Mouse (Mus musculus) forebrain, embryonic 13.5 days (tissue): ENCODE results near the gene Serpini2. TPM values are rescaled to one million over a fixed set of nuclear protein-coding genes. Genes with fewer than 3 reads are reported as not detected.

ENCODE experiments used
- ATAC-seq: fragments of 200-750 bp; cut with Nextera tagmentation; 2 replicates; pipeline ENCODE4 v1.8.0; 2017
- H3K27ac ChIP-seq: fragments of 300-500 bp; sonication (generic); 2 replicates; pipeline ENCODE4 v1.5.1; 2015; ENCODE audit warnings: inconsistent platforms, mild to moderate bottlenecking, moderate library complexity
- H3K27me3 ChIP-seq: fragments of 300-500 bp; sonication (generic); 2 replicates; pipeline ENCODE4 v1.6.1; 2015; ENCODE audit warnings: mild to moderate bottlenecking, inconsistent platforms
- H3K36me3 ChIP-seq: fragments of 300-500 bp; sonication (generic); 2 replicates; pipeline ENCODE4 v1.6.1; 2015; ENCODE audit warnings: mild to moderate bottlenecking, inconsistent platforms; ENCODE audit not compliant: poor library complexity, severe bottlenecking
- H3K4me1 ChIP-seq: fragments of 300-500 bp; sonication (generic); 2 replicates; pipeline ENCODE4 v1.6.1; 2015; ENCODE audit warnings: inconsistent platforms
- H3K4me2 ChIP-seq: fragments of 300-500 bp; sonication (generic); 2 replicates; pipeline ENCODE4 v1.6.1; 2015; ENCODE audit warnings: inconsistent platforms, mild to moderate bottlenecking, moderate library complexity
- H3K4me3 ChIP-seq: fragments of 300-500 bp; sonication (generic); 2 replicates; pipeline ENCODE4 v1.5.1; 2015; ENCODE audit warnings: mild to moderate bottlenecking, inconsistent platforms
- H3K9ac ChIP-seq: fragments of 300-500 bp; sonication (generic); 2 replicates; pipeline ENCODE4 v1.6.1; 2015; ENCODE audit warnings: mild to moderate bottlenecking, inconsistent platforms
- H3K9me3 ChIP-seq: fragments of 300-500 bp; sonication (generic); replicated peaks from 2 replicates; pipeline ENCODE4 v1.6.1; 2016; ENCODE audit warnings: inconsistent platforms
- WGBS: fragments of 180-500 bp; shearing (Covaris S2); methylation state at CpG from one replicate; pipeline ENCODE4 v1.1.7; 2015; 5-methylcytosine and 5-hydroxymethylcytosine counted together
- polyA plus RNA-seq: library from polyadenylated mRNA; unstranded; fragments of >200 nt; fragmentation: Nextera tagmentation; extraction: Ambion mirVana; gene quantifications from 2 replicates; pipeline ENCODE4 v1.2.1, GENCODE M21; 2015

Gene Serpini2
- polyA plus RNA-seq, 1 experiment from 2014 or later: not detected

GRCm38 (mm10) chr3:75259356-75259755 is 10.5 kb downstream of the Serpini2 start:
- no peaks in the 10 kb centered on the region for H3K4me1 ChIP-seq
- H3K4me3 ChIP-seq: no peak overlapping the region
- ATAC-seq: no peak
- no peaks in the 10 kb centered on the region for H3K9me3 ChIP-seq
- no peak overlapping the region for H3K4me2 ChIP-seq
- no peak overlapping the region for H3K9ac ChIP-seq
- no peak overlapping the region for H3K27ac ChIP-seq
- H3K36me3 ChIP-seq: no peaks in the 10 kb centered on the region
- H3K27me3 ChIP-seq: no peaks in the 10 kb centered on the region

- peak; percentile 58 for ATAC-seq
- Histone ChIP-seq H3K9ac (no peak overlapping the region), H3K4me2 (no peak overlapping the region), H3K27me3 (no peaks in the 10 kb centered on the region), H3K36me3 (no peaks in the 10 kb centered on the region), H3K9me3 (no peaks in the 10 kb centered on the region), H3K27ac (no peak overlapping the region), H3K4me3 (no peak overlapping the region), H3K4me1 (no peaks in the 10 kb centered on the region)
- 63% methylated on average over 3 of the region's 3 CpGs for WGBS
Observed at GRCm38 (mm10) chr3:75219694-75220093, 50.2 kb downstream of the Serpini2 start.

GRCm38 (mm10) chr3:75219211-75219610 is 50.7 kb downstream of the Serpini2 start:
- no peak overlapping the region for H3K4me3 ChIP-seq
- H3K4me1 ChIP-seq: no peaks in the 10 kb centered on the region
- H3K36me3 ChIP-seq: no peaks in the 10 kb centered on the region
- peak; percentile 86 for ATAC-seq
- H3K9ac ChIP-seq: no peak overlapping the region
- H3K9me3 ChIP-seq: no peaks in the 10 kb centered on the region
- 0% methylated on average over 1 of the region's 1 CpGs for WGBS
- no peaks in the 10 kb centered on the region for H3K27me3 ChIP-seq
- H3K27ac ChIP-seq: no peak overlapping the region
- H3K4me2 ChIP-seq: no peak overlapping the region

- ATAC-seq: peak; percentile 75
- 39% methylated on average over 12 of the region's 12 CpGs for WGBS
- Histone ChIP-seq H3K4me3 (no peak overlapping the region), H3K4me2 (no peak overlapping the region), H3K36me3 (no peaks in the 10 kb centered on the region), H3K9ac (no peak overlapping the region), H3K27ac (no peak overlapping the region), H3K9me3 (no peaks in the 10 kb centered on the region), H3K27me3 (no peaks in the 10 kb centered on the region), H3K4me1 (no peaks in the 10 kb centered on the region)
Observed at GRCm38 (mm10) chr3:75202808-75203503, 66.9 kb downstream of the Serpini2 start.

Other genes starting within 250 kb of the Serpini2 start
- gene Zbbx, start 105.0 kb downstream of the Serpini2 start, polyA plus RNA-seq: 0.49 and 1.4 TPM in 2 replicates
- gene Wdr49, start 212.1 kb upstream of the Serpini2 start, polyA plus RNA-seq: not detected in 2 replicates